Mouse (Mus musculus) brain, embryonic 14.5 days (tissue): ENCODE data around the gene Klk10. TPM values are rescaled to one million over a fixed set of nuclear protein-coding genes. Genes with fewer than 3 reads are reported as not detected.
A peak's percentile ranks its signal among the peaks of the same experiment; 100 is the strongest.

Experiments
- DNase-seq: peaks from one replicate; pipeline ENCODE4 v3.0.0-alpha.2; 2011; ENCODE audit warnings: low read depth
- CTCF ChIP-seq: fragments of 200-500 bp; IDR thresholded peaks from 2 replicates; pipeline ENCODE4 v1.5.1; 2012; ENCODE audit warnings: inconsistent platforms, mild to moderate bottlenecking, moderate library complexity, borderline replicate concordance; ENCODE audit not compliant: insufficient read depth, insufficient read length; ENCODE audit errors: extremely low read depth
- POLR2A ChIP-seq: fragments of 200-500 bp; IDR thresholded peaks from 2 replicates; pipeline ENCODE4 v1.6.1; 2012; ENCODE audit warnings: mild to moderate bottlenecking, inconsistent platforms, borderline replicate concordance; ENCODE audit not compliant: poor library complexity, insufficient read depth, insufficient read length, severe bottlenecking; ENCODE audit errors: extremely low read depth
- polyA plus RNA-seq: library from polyadenylated mRNA; depleted of rRNA; stranded (reverse); fragments of >200 nt; gene quantifications from 2 replicates; pipeline ENCODE4 v1.2.3, GENCODE M21; 2012; rRNA removed

Gene Klk10
- polyA plus RNA-seq, 1 experiment, result 0.21 TPM

- DNase-seq, result peak; percentile 3
- TF ChIP-seq CTCF (no peak), POLR2A (no peak)
These were observed 17.1 kb downstream of the Klk10 start for GRCm38 (mm10) chr7:43797844-43798462.

DNA sequence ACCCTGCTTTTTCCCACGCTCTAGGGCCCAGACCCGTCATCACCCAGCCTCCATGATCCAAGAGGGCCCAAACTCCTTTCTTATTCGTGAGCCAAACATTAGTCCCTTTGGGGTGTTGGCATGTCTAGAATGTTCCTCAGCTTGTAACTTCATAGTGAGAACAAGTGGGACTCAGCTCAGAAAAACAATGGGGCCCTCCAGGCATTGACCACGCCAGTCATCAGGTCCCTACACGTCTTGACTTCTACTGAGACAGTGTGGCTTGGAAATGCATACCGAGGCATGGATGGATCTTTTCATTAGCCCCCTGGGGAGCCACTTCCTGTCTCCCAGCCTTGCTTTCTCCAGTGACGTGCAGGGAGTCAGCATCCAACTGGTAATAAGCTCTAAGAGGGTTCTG is 19.0 kb downstream of the Klk10 start:
- no peak for DNase-seq
- TF ChIP-seq POLR2A, result no peak
- no peak for TF ChIP-seq CTCF

DNA sequence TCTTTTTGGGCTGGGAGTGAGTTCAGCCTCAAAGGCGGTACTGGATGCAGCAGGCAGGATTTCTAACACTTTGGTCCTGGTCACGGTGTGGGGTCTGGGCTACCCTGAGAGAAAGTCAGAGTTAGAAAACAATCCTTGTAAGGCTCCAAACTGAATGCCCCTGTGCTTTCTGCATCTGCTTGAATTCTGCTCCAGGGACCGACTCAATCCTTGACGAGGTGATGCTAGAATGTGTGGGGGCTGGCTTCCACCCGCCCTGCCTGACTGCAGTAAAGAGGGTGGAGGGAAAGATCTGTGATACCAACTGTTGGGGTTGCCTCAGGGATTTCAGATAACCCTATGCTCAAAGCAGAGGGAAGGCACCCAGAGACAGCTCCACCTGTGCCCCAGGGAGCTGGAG is 30.2 kb downstream of the Klk10 start, which contains the start of gene Klk7:
Gene Klk7, plus strand, starts transcription at position 301 of the 400 bp plus-strand sequence.
- DNase-seq, result no peak
- TF ChIP-seq POLR2A (no peak), CTCF (no peak)

- no peak for DNase-seq
- TF ChIP-seq CTCF, result no peak
- TF ChIP-seq POLR2A, result no peak
These were observed 34.4 kb downstream of the Klk10 start for GRCm38 (mm10) chr7:43815211-43815610.

GRCm38 (mm10) chr7:43816746-43817145 is 35.9 kb downstream of the Klk10 start:
- no peak for TF ChIP-seq POLR2A

DNA sequence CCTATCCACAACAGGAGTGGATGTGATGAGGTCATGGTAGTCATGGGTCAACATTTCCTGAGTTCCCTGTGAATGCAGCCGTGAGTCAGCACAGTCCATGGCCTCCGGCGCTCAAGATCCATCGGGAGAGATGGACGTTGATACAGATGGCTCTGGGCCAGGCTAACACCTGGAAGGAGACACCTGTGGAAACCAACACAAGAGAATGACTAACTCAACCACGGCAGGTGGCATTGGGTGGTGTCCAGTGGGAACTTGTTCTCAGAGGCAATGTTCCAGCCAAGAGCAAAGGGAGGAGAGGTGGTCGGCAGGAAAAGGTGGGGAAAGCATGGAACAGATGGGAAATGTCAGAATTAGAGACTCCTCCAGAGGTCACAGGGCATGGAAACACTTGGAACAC is 40.7 kb downstream of the Klk10 start:
- TF ChIP-seq POLR2A, result no peak
- no peak for TF ChIP-seq CTCF
- no peak for DNase-seq

More at GRCm38 (mm10) chr7:43816746-43817145, 35.9 kb downstream of the Klk10 start:
- no peak for DNase-seq

DNA sequence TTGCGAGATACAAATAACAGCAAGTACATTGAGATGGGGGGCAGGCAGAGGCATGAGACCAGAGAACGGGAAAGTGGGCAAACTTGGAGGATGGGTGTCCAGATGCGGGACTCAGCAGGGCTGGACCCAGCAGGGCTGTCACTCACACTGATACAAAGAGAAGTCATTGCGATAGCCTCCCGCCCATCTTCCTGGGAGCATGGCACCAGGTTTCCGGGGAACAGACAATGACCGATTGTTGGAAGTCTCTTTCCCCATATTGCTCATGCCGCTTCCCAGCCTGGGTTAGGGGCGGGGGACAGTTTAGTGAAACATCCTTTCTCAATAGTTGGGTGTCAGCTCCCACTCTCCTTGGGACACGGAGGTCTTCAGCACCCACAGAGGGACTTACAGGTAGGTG is 43.4 kb downstream of the Klk10 start, which contains the start of gene Klk6:
Gene Klk6, plus strand, starts transcription at position 301 of the 400 bp plus-strand sequence.
- no peak for TF ChIP-seq CTCF
- TF ChIP-seq POLR2A, result no peak

GRCm38 (mm10) chr7:43826056-43826455 is 45.2 kb downstream of the Klk10 start:
- TF ChIP-seq CTCF (no peak), POLR2A (no peak)

More for the DNA sequence above, 43.4 kb downstream of the Klk10 start, which contains the start of gene Klk6:
- no peak for DNase-seq

DNA sequence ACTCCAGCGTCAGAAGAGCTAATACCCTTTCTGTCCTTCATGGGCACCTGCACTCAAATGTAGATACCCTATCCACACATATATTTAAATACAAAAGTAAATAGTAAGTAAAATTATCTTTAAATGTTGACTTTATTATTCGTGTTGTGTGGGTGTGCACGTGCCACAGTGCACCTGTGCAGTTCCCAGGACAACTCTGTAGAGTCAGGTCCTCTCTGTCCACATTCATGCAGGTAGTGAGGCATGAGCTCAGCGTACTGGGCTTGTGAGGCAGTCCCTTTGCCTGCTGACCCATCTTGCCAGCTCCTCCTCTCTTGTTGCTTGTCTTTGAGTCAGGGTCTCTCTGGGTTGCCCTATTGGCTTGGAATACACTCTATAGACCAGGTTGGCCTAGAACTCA is 46.9 kb downstream of the Klk10 start:
- no peak for TF ChIP-seq POLR2A
- TF ChIP-seq CTCF, result no peak
- no peak for DNase-seq

More at GRCm38 (mm10) chr7:43826056-43826455, 45.2 kb downstream of the Klk10 start:
- DNase-seq, result no peak

DNA sequence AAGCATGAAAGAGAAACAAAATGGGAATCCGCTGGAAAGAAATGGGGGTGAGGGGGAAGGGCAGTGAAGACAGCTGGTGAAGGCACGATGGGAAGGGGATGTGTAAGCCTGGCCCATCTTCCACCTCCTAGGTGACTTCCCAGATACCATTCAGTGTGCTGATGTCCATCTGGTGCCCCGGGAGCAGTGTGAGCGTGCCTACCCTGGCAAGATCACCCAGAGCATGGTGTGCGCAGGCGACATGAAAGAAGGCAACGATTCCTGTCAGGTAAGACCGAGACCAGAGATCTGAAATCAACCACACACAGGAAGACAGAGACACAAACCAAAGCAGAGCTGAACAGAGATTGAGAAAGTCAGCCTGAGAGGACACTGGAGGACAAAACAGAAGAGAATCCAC is 48.2 kb downstream of the Klk10 start:
- TF ChIP-seq POLR2A (no peak), CTCF (no peak)
- DNase-seq, result no peak

Other genes starting within 250 kb of the Klk10 start
- gene Cd33, start 236.6 kb upstream of the Klk10 start, polyA plus RNA-seq, result 1.5 and 1.7 TPM in 2 replicates
- 10.8 and 11.8 TPM in 2 replicates for gene Zfp658, start 218.8 kb upstream of the Klk10 start, polyA plus RNA-seq
- 7.6 and 9.2 TPM in 2 replicates for gene Zfp719, start 201.4 kb upstream of the Klk10 start, polyA plus RNA-seq
- 0.47 and 0.57 TPM in 2 replicates for gene Zfp819, start 173.9 kb upstream of the Klk10 start, polyA plus RNA-seq
- gene Ceacam18, start 146.3 kb upstream of the Klk10 start, polyA plus RNA-seq, result 0.05 TPM in 1 of 2 replicates, not detected in the other
- gene Siglece, start 120.9 kb upstream of the Klk10 start, polyA plus RNA-seq, result 0.19 and 0.27 TPM in 2 replicates
- gene Ctu1, start 109.0 kb upstream of the Klk10 start, polyA plus RNA-seq, result 25.4 and 27.8 TPM in 2 replicates
- 0.11 and 0.16 TPM in 2 replicates for gene Klk14, start 90.6 kb upstream of the Klk10 start, polyA plus RNA-seq
- gene Klk13, start 68.5 kb upstream of the Klk10 start, polyA plus RNA-seq, result 0.04 and 0.14 TPM in 2 replicates
- gene Klk12, start 12.1 kb upstream of the Klk10 start, polyA plus RNA-seq, result not detected in 2 replicates
- 0.35 TPM in 1 of 2 replicates, not detected in the other for gene Klk11, start 6.4 kb upstream of the Klk10 start, polyA plus RNA-seq
- gene Klk9, start 10.9 kb downstream of the Klk10 start, polyA plus RNA-seq, result not detected in 2 replicates
- 3.2 and 4.8 TPM in 2 replicates for gene Klk8, start 16.5 kb downstream of the Klk10 start, polyA plus RNA-seq
- 0.05 and 0.08 TPM in 2 replicates for gene Klk7, start 30.3 kb downstream of the Klk10 start, polyA plus RNA-seq
- not detected in 2 replicates for gene Klk6, start 43.5 kb downstream of the Klk10 start, polyA plus RNA-seq
- gene Klk5, start 60.9 kb downstream of the Klk10 start, polyA plus RNA-seq, result not detected in 2 replicates
- 0.39 and 0.93 TPM in 2 replicates for gene Klk4, start 100.1 kb downstream of the Klk10 start, polyA plus RNA-seq
- gene Klk15, start 152.7 kb downstream of the Klk10 start, polyA plus RNA-seq, result not detected in 2 replicates
- gene Klk1b8, start 169.6 kb downstream of the Klk10 start, polyA plus RNA-seq, result not detected in 2 replicates
- gene Klk1b1, start 185.7 kb downstream of the Klk10 start, polyA plus RNA-seq, result not detected in 2 replicates
- gene Klk1b9, start 195.0 kb downstream of the Klk10 start, polyA plus RNA-seq, result not detected in 2 replicates
- not detected in 2 replicates for gene Klk1b11, start 214.8 kb downstream of the Klk10 start, polyA plus RNA-seq
- gene Klk1b26, start 231.1 kb downstream of the Klk10 start, polyA plus RNA-seq, result not detected in 2 replicates